Mouse (Mus musculus): ENCODE data around the gene Gm13090.

GRCm38 (mm10) chr4:151106468-151106867 lies 17.1 kb downstream of the Gm13090 start:
- TF ChIP-seq CTCF (IDR thresholded peaks at IDR 0.05) (no peak), EP300 (IDR thresholded peaks at IDR 0.05; ENCODE audit: insufficient read depth, low read depth, low read length) (no peak), POLR2A (IDR thresholded peaks at IDR 0.05; ENCODE audit: insufficient read depth, low read depth, low read length) (no peak)
